Mouse (Mus musculus) embryonic stem cell, embryonic (primary cell): ENCODE results near the gene Nudt4.

ENCODE experiments used
- CTCF ChIA-PET, 4 experiments: fragments of 300-600 bp in 2 of 4; fragments of 350-600 bp in 2 of 4; sonication (Branson Sonifier 250); formaldehyde crosslinking; loops; one replicate each; lab custom pipeline; 2022; ENCODE audit warnings: inconsistent platforms in 2 of 4; lab: Charles Lee
- POLR2A ChIA-PET, 4 experiments: fragments of 300-600 bp in 2 of 4; fragments of 350-600 bp in 2 of 4; sonication (Branson Sonifier 250); formaldehyde crosslinking; loops; one replicate each; lab custom pipeline; 2022; ENCODE audit warnings: antibody characterized with exemption in 4 of 4, inconsistent platforms in 1 of 4; lab: Charles Lee

Gene Nudt4

GRCm38 (mm10) chr10:95501463-95502081, 62.4 kb downstream of the Nudt4 start, which contains the start of gene Mrpl42:
Gene Mrpl42 (minus strand): TSS chr10:95501940.
- ChIA-PET POLR2A (interaction anchor here (0.6 to 14.0 kb wide), 23 partner anchors 8 to 390 kb away, joined by 3 to 143 read pairs (median 3); partner anchors contain the start of genes Ube2n (in 4 of the 4), Nudt4 (in 1 of the 4) and Socs2 (in 1 of the 4)), CTCF (interaction anchor here in 2 of 4 experiments (0.6 to 0.9 kb wide), 2 partner anchors 11 to 28 kb away, joined by 3 read pairs; no protein-coding TSS in a partner anchor)

GRCm38 (mm10) chr10:95501033-95501432, 62.9 kb downstream of the Nudt4 start:
- POLR2A ChIA-PET = interaction anchor here (0.6 to 14.0 kb wide), 10 partner anchors 11 to 143 kb away, joined by 3 to 143 read pairs (median 3); partner anchors contain the start of genes Ube2n (in 4 of the 4) and Socs2 (in 1 of the 4)
- CTCF ChIA-PET = no interaction called here
